Mouse (Mus musculus) neural tube, embryonic 15.5 days (tissue): ENCODE measurements at regions not wholly inside any gene's neighbourhood (a gene's known extent, or its start where the extent isn't known, plus 50 kb on each side); places are given as distances from the start of the nearest gene placed in this dataset.

Source experiments
- ATAC-seq: fragments of 200-750 bp; cut with Nextera tagmentation; 2 replicates; pipeline ENCODE4 v1.8.0; 2017; ENCODE audit warnings: mild to moderate bottlenecking, moderate TSS enrichment, moderate library complexity; ENCODE audit not compliant: low FRiP score
- H3K27ac ChIP-seq: fragments of 300-500 bp; sonication (generic); replicated peaks from 2 replicates; pipeline ENCODE4 v1.5.1; 2015; ENCODE audit warnings: mild to moderate bottlenecking, inconsistent platforms
- H3K27me3 ChIP-seq: fragments of 300-500 bp; sonication (generic); replicated peaks from 2 replicates; pipeline ENCODE4 v1.6.1; 2015; ENCODE audit warnings: inconsistent platforms
- H3K36me3 ChIP-seq: fragments of 300-500 bp; sonication (generic); 2 replicates; pipeline ENCODE4 v1.6.1; 2015; ENCODE audit warnings: inconsistent platforms
- H3K4me1 ChIP-seq: fragments of 300-500 bp; sonication (generic); 2 replicates; pipeline ENCODE4 v1.6.1; 2015; ENCODE audit warnings: inconsistent platforms
- H3K4me2 ChIP-seq: fragments of 300-500 bp; sonication (generic); 2 replicates; pipeline ENCODE4 v1.6.1; 2015; ENCODE audit warnings: inconsistent platforms, mild to moderate bottlenecking, moderate library complexity
- H3K4me3 ChIP-seq: fragments of 300-500 bp; sonication (generic); replicated peaks from 2 replicates; pipeline ENCODE4 v1.5.1; 2015; ENCODE audit warnings: mild to moderate bottlenecking, inconsistent platforms
- H3K9ac ChIP-seq: fragments of 300-500 bp; sonication (generic); replicated peaks from 2 replicates; pipeline ENCODE4 v1.6.1; 2015; ENCODE audit warnings: mild to moderate bottlenecking, inconsistent platforms
- H3K9me3 ChIP-seq: fragments of 300-500 bp; sonication (generic); replicated peaks from 2 replicates; pipeline ENCODE4 v1.6.1; 2016; ENCODE audit warnings: inconsistent platforms
- whole genome bisulfite sequencing: fragments of 180-500 bp; shearing (Covaris S2); methylation state at CpG from one replicate; pipeline ENCODE4 v1.1.7; 2015; ENCODE audit warnings: mixed read lengths; 5-methylcytosine and 5-hydroxymethylcytosine counted together

DNA sequence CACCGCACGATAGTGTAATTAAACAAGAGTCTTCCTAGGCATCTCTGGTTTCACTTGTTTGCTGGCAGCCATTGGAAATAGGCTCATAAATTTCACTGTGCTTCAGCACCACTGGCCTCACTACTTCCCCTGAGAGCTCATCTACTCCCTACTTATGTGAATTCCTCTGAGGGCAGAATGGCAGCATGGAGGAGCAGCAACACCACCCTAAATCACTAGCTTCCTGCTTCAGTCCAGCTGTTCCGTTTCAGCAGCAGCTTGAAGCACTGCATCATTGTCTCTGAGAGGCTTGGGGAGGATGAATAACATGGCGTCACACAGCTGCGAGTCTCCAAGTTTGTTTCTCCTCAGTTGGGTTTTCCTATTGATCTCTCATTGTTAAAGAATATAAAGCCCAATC lies 712.1 kb downstream of the Tlr4 start:
- H3K27ac ChIP-seq, result no peak overlapping the region
- no peak overlapping the region for H3K9ac ChIP-seq
- H3K4me1 ChIP-seq, result no peaks in the 10 kb centered on the region
- no peaks in the 10 kb centered on the region for H3K27me3 ChIP-seq
- H3K4me3 ChIP-seq, result no peak overlapping the region
- WGBS, result 40% methylated on average over 5 of the region's 5 CpGs
- no peak overlapping the region for H3K4me2 ChIP-seq
- 0 out of 2 replicates have a peak, but pooled peaks have one; percentile 47 for ATAC-seq
- no peaks in the 10 kb centered on the region for H3K9me3 ChIP-seq
- H3K36me3 ChIP-seq, result no peaks in the 10 kb centered on the region

- 65% methylated on average over 1 of the region's 1 CpGs for WGBS
- no peak overlapping the region for H3K4me3 ChIP-seq
- no peaks in the 10 kb centered on the region for H3K36me3 ChIP-seq
- H3K27me3 ChIP-seq, result no peaks in the 10 kb centered on the region
- no peaks in the 10 kb centered on the region for H3K4me1 ChIP-seq
- no peak overlapping the region for H3K27ac ChIP-seq
- no peak for ATAC-seq
- H3K9me3 ChIP-seq, result no peaks in the 10 kb centered on the region
- H3K4me2 ChIP-seq, result no peak overlapping the region
- no peak overlapping the region for H3K9ac ChIP-seq
Measured at GRCm38 (mm10) chr4:67546013-67546412, 718.6 kb downstream of the Tlr4 start.

- 91% methylated on average over 1 of the region's 1 CpGs for WGBS
- no peaks in the 10 kb centered on the region for H3K27me3 ChIP-seq
- H3K9ac ChIP-seq, result no peak overlapping the region
- H3K27ac ChIP-seq, result no peak overlapping the region
- no peak overlapping the region for H3K4me3 ChIP-seq
- no peaks in the 10 kb centered on the region for H3K36me3 ChIP-seq
- no peak for ATAC-seq
- no peaks in the 10 kb centered on the region for H3K9me3 ChIP-seq
- no peak overlapping the region for H3K4me2 ChIP-seq
- H3K4me1 ChIP-seq, result no peaks in the 10 kb centered on the region
Measured at GRCm38 (mm10) chr4:67547957-67548356, 720.6 kb downstream of the Tlr4 start.

- no peak overlapping the region for H3K27ac ChIP-seq
- H3K4me2 ChIP-seq, result no peak overlapping the region
- H3K4me1 ChIP-seq, result no peaks in the 10 kb centered on the region
- H3K4me3 ChIP-seq, result no peak overlapping the region
- H3K27me3 ChIP-seq, result no peaks in the 10 kb centered on the region
- ATAC-seq, result no peak
- 80% methylated on average over 3 of the region's 3 CpGs for WGBS
- H3K9ac ChIP-seq, result no peak overlapping the region
- H3K9me3 ChIP-seq, result no peaks in the 10 kb centered on the region
- H3K36me3 ChIP-seq, result no peaks in the 10 kb centered on the region
Measured at GRCm38 (mm10) chr4:67553511-67553910, 726.1 kb downstream of the Tlr4 start.

DNA sequence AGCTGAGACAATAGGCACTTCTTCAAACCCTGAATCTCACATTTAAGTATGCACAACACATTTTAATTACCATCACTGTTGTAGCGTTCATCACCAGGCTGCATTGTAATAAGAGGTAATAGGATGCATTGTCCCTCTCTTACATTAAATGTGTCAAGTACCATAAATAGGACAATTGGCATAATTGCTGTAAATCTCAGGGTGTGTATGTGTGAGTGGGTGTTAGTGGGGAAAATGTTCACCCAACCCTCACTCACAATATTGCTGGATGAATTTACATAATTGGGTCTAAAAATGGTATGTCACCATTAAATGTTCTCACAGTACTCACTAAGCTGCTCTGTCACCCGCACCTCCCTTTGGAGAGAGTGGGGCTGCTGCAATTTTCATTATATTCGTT lies 747.4 kb downstream of the Tlr4 start:
- Histone ChIP-seq H3K27me3 (no peaks in the 10 kb centered on the region), H3K27ac (no peak overlapping the region), H3K9ac (no peak overlapping the region), H3K4me2 (no peak overlapping the region), H3K36me3 (no peaks in the 10 kb centered on the region), H3K9me3 (no peaks in the 10 kb centered on the region), H3K4me3 (no peak overlapping the region), H3K4me1 (no peaks in the 10 kb centered on the region)
- no peak for ATAC-seq
- 62% methylated on average over 3 of the region's 3 CpGs for WGBS

- Histone ChIP-seq H3K9me3 (no peaks in the 10 kb centered on the region), H3K27me3 (no peaks in the 10 kb centered on the region), H3K36me3 (no peaks in the 10 kb centered on the region), H3K4me2 (no peak overlapping the region), H3K4me1 (peaks cover 5% of the 10 kb centered on the region; the same call in 1 of the 2 replicates), H3K9ac (no peak overlapping the region), H3K27ac (no peak overlapping the region), H3K4me3 (no peak overlapping the region)
- ATAC-seq, result no peak
- WGBS, result 28% methylated on average over 1 of the region's 1 CpGs
Measured at GRCm38 (mm10) chr4:67589501-67589900, 762.1 kb downstream of the Tlr4 start.

- Histone ChIP-seq H3K9ac (no peak overlapping the region), H3K9me3 (no peaks in the 10 kb centered on the region), H3K27ac (no peak overlapping the region), H3K4me3 (no peak overlapping the region), H3K36me3 (no peaks in the 10 kb centered on the region), H3K4me2 (no peak overlapping the region), H3K4me1 (peaks cover 5% of the 10 kb centered on the region; the same call in 1 of the 2 replicates), H3K27me3 (no peaks in the 10 kb centered on the region)
- no peak; the same call in 1 of the 2 replicates for ATAC-seq
- 41% methylated on average over 7 of the region's 7 CpGs for WGBS
Measured at GRCm38 (mm10) chr4:67589976-67590727, 762.8 kb downstream of the Tlr4 start.

DNA sequence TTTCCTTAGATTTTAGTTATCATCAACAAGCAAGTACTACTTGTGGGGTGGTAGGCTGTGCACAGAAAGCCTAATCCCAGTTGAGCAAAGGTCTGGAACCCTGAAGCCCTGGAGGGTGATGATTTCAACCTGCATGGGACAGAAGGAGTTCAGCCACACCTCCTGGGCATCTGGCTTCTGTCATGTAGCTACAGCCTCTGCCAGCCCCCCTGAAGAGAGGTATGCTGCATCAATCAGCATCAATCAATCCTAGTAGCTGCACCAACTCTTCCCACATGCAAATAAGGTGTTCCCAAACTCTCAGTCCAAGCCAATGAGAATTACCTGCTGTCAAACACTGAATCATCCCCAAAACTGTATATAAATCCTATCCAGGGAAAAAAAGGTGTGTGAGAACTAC lies 779.8 kb downstream of the Tlr4 start:
- H3K4me3 ChIP-seq, result no peak overlapping the region
- ATAC-seq, result no peak
- H3K27me3 ChIP-seq, result no peaks in the 10 kb centered on the region
- no peak overlapping the region for H3K27ac ChIP-seq
- H3K9ac ChIP-seq, result no peak overlapping the region
- no peaks in the 10 kb centered on the region for H3K4me1 ChIP-seq
- no peaks in the 10 kb centered on the region for H3K36me3 ChIP-seq
- no peaks in the 10 kb centered on the region for H3K9me3 ChIP-seq
- no peak overlapping the region for H3K4me2 ChIP-seq

GRCm38 (mm10) chr4:67614486-67615067 lies 787.2 kb downstream of the Tlr4 start:
- Histone ChIP-seq H3K9me3 (no peaks in the 10 kb centered on the region), H3K4me3 (no peak overlapping the region), H3K4me2 (no peak overlapping the region), H3K36me3 (no peaks in the 10 kb centered on the region), H3K27me3 (no peaks in the 10 kb centered on the region), H3K4me1 (no peaks in the 10 kb centered on the region), H3K9ac (no peak overlapping the region), H3K27ac (no peak overlapping the region)
- 42% methylated on average over 5 of the region's 5 CpGs for WGBS
- no peak for ATAC-seq

DNA sequence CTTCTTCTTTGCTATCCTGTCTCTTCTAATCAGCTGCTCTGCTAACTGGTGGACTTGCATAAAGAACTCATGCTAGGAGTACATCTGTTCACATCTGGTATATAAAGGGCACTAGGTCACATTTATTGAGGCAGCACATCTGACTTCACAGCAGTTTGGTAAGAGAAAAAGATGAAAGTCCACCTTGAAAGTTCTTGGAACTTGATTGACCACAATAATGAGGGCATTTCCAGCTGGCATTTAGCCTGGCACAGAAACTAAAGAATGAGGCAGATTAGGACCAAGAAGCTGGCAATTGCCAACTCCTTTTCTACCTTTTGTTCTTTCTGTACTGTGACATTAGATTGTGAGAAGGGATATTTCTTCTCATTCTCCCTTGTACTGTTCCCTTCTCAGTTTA lies 799.3 kb downstream of the Tlr4 start:
- Histone ChIP-seq H3K4me3 (no peak overlapping the region), H3K4me2 (no peak overlapping the region), H3K9me3 (no peaks in the 10 kb centered on the region), H3K27ac (no peak overlapping the region), H3K36me3 (no peaks in the 10 kb centered on the region), H3K9ac (no peak overlapping the region), H3K4me1 (no peaks in the 10 kb centered on the region), H3K27me3 (no peaks in the 10 kb centered on the region)
- no peak for ATAC-seq

GRCm38 (mm10) chr4:67646090-67646489 lies 818.7 kb downstream of the Tlr4 start:
- Histone ChIP-seq H3K36me3 (no peaks in the 10 kb centered on the region), H3K4me3 (no peak overlapping the region), H3K4me2 (no peak overlapping the region), H3K9ac (no peak overlapping the region), H3K27me3 (no peaks in the 10 kb centered on the region), H3K4me1 (no peaks in the 10 kb centered on the region), H3K27ac (no peak overlapping the region), H3K9me3 (no peaks in the 10 kb centered on the region)
- 57% methylated on average over 2 of the region's 2 CpGs for WGBS
- no peak for ATAC-seq

DNA sequence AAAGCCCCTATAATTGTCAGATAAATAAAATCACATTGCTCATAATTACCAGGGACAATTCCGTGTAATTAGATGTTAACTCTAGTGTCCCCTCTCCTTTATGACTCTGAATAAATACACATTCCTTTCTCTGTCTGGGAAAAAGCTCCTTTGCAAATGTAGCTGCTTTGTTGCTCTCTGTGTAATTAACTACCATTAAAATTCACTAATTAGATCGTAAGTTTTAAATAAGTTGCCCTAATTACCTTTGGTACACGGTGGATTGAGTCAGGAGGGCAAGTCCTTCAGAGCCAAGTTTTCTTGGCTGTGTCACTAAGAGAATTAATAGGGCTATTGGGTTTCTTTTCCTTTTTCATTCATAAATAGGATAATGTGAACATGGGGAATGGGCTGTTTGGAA lies 834.7 kb downstream of the Tlr4 start:
- no peaks in the 10 kb centered on the region for H3K9me3 ChIP-seq
- H3K4me2 ChIP-seq, result no peak overlapping the region
- no peak for ATAC-seq
- no peak overlapping the region for H3K9ac ChIP-seq
- H3K27ac ChIP-seq, result no peak overlapping the region
- H3K36me3 ChIP-seq, result no peaks in the 10 kb centered on the region
- no peaks in the 10 kb centered on the region for H3K4me1 ChIP-seq
- WGBS, result 25% methylated on average over 3 of the region's 3 CpGs
- no peak overlapping the region for H3K4me3 ChIP-seq
- no peaks in the 10 kb centered on the region for H3K27me3 ChIP-seq
